Mouse (Mus musculus) mouse trophoblast stem cell (cell line): ENCODE results near the gene Rnf186.
"Not testable (repeated sequence)": the region's sequence is repeated elsewhere in the genome, so short reads cannot be mapped to it uniquely, and the experiment has no call there.

ENCODE experiments used
- in situ Hi-C, 2 experiments: fragments of 300-500 bp; cut with MseI, MboI; formaldehyde crosslinking; loops; 2 replicates in 1 of 2; 3 replicates in 1 of 2; pipeline ENCODE4 v1.15.1; 2025

Gene Rnf186

GRCm38 (mm10) chr4:138972139-138972826 is 5.4 kb downstream of the Rnf186 start:
- in situ Hi-C loops: no loop called here

DNA sequence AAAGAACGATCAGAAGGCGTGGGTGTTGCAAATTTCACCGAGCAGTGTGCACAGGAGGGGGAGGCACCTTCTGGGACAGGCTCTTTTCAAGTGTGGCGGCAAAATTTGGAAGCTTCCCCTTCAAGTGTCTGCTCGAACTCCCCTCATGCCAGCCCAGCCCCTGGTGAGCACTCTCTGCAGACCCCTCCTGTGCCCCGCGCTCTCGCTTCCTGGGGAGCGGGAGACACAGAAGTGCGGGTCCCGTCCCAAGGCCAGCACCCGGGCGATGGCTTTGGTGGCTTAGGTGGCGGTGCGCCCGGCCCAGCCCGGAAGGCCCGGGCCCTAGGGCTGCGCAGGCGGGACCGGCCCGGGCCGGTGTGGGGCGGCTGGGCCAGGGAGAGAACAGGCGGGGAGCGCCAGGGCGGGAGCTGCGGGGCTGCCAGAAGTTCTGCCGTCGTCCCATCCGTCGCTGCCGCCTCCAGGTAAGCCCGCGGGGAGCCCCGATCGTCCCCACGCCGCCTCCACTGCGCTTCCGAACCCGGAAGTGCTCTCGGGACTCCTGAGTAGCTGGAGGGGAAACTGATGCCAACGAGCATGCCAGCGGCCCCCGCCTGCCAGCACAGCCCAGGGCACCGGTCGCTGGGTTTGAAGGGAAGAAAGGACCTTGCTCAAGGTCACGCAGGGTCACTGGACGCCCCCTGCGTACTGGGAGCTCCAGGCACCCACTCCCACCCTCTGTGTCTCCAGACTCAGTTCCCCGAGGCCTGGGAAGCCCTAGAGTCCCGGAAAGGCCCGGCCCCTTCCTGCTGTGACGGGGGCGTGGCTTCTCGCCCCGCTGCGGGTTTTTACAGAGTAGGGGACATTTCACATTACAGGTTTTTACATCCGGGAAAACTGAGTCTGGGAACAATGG is 6.2 kb downstream of the Rnf186 start, which contains the start of gene Tmco4:
TSS of gene Tmco4 (plus strand) at position 62 of the 892 bp plus-strand sequence.
- in situ Hi-C loops: no loop called here

DNA sequence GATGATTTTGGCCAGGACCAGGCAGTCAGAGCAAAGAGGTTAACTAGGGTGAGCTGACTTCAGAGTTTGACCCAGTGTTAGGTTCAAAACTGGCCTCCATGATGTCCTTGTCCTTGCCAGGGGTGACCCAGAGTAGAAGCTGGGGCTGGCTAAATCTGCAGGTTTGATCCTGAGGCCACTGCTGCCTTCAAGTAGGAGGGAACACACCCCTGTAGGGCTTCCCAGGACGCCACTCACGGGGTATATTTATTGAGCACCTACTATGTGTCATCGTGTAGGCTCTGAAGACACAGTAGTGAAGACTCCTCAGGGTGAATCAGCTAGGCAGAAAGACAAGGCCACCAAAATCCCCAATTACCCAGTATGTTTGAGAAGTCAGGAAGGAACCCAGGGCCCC is 6.8 kb downstream of the Rnf186 start:
- in situ Hi-C loops: no loop called here

DNA sequence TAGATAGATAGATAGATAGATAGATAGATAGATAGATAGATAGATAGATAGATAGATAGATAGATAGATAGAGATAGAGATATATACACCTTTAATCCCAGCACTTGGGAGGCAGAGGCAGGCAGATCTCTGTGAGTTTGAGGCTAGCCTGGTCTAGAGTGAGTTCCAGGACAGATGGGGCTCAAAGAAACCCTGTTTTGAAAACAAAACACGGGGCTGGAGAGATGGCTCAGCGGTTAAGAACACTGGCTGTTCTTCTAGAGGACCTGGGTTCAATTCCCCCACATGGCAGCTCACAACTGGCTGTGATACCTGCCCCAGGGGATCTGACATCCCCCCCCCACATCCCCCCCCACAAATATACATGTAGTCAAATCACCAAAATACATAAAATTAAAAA is 7.6 kb downstream of the Rnf186 start:
- in situ Hi-C loops: not testable (repeated sequence)

- in situ Hi-C loops: no loop called here
Measured at GRCm38 (mm10) chr4:138975194-138975593, 8.3 kb downstream of the Rnf186 start.

- in situ Hi-C loops: no loop called here
Measured at GRCm38 (mm10) chr4:138976046-138976445, 9.1 kb downstream of the Rnf186 start.

DNA sequence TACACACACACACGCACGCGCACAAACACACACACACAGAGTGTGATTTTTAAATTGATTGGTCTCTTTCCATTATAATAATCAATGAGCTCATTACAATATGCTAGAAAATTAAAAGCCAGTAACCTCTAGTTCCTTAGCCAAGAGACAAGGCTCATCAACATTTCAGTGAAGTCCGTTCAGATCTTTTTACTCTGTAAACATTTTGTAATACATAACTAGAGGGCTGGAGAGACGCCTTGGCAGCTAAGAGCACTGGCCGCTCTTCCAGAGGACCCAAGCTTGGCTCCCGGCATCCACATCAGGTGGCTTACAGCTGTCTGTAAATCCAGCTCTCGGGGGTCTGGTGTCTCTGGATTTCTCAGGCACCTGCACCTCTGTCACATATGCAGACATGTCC is 13.1 kb downstream of the Rnf186 start:
- in situ Hi-C loops: no loop called here

- in situ Hi-C loops: no loop called here
Measured at GRCm38 (mm10) chr4:138980771-138981420, 14.0 kb downstream of the Rnf186 start.

- in situ Hi-C loops: no loop called here
Measured at GRCm38 (mm10) chr4:138983422-138983821, 16.5 kb downstream of the Rnf186 start.

DNA sequence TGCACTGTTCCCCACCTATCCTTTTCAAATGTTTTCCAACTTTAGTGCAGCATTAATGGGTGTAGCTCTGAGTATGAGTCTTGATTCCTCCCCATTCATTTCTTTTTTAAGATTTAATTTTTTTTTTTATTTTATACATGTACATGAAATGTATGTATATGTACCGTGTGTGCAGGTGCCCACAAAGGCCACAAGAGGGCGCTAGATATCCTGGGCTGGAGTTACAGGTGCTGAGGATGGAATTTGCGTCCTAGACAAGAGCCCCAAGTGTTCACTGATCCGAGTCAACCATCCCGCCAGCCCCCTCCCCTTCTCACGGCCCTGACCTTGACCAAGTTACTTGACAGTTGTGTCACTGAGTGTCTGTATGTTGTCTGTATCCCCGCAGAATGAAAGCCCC is 17.8 kb downstream of the Rnf186 start:
- in situ Hi-C loops: no loop called here

DNA sequence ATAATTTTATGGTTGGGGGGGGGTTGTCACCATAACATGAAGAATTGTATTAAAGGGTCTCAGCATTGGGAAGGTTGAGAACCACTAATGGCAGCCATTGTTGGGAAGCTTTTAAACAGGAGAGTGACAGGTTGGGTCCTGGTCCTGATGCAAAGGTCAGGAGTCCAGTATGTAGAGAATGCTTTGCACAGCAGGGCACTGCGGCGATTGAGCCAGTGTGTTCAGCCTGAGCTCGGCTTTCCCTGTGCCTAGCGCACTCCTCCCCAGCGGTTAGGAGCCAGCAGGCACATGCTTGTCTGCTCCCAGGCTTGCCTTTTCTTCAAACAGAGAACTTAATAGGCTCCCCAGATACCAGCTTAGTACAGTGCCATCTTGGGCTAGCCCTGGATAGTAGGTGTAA is 19.4 kb downstream of the Rnf186 start:
- in situ Hi-C loops: no loop called here

DNA sequence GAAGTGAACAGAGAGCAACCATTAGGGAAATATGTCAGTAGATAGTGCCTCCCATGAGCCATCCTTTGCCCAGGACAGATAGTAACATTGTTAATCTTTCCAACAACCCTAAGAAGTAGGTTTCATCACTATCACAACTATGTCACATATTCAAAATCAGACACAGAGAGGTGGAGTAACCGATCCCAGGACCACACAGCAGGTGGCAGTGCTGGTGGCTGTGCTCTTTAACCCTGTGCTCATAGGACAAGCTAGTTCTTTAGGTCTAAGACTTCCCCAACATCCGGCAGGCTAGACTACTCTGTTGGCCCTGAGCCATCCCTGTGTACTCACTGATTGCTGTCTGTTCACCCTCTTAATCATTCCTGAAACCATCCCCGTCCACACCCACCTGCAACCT is 27.5 kb downstream of the Rnf186 start:
- in situ Hi-C loops: no loop called here

GRCm38 (mm10) chr4:138996410-138996809 is 29.5 kb downstream of the Rnf186 start:
- in situ Hi-C loops: no loop called here

DNA sequence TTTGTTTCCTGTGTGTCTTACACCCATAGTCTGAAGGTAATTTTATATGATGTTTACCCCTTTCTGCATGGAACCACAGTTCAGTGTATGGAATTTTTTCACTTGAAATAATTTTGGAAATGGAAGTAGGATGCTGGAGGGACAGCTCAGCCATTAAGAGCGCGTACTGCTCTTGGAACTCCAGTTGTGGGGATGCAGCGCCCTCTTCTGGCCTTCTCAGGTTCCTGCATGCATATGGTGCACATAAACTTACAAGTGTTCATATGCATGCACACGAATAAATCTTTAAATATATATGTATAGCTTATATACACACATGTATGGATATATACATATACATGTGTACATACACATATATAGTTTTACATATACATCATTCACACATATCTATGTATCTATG is 30.2 kb downstream of the Rnf186 start:
- in situ Hi-C loops: no loop called here

DNA sequence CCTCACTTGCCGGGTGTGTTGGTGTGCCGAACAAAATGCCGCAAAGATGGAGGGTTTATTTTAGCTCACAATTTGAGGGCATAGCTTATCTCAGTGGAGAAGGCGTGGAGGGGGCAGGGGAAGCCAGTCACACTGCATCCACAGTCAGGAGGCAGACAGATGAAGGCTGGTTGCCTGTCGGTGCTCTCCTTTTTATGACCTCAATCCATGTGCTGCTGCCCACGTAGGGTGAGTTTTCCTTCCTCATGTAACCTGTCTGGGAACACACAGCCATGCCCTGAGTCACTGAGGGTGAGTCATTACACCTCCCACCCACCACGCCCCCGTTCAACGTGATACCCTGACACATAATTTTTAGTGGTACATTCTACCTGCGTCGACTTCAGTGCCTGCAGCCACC is 31.7 kb downstream of the Rnf186 start:
- in situ Hi-C loops: no loop called here

DNA sequence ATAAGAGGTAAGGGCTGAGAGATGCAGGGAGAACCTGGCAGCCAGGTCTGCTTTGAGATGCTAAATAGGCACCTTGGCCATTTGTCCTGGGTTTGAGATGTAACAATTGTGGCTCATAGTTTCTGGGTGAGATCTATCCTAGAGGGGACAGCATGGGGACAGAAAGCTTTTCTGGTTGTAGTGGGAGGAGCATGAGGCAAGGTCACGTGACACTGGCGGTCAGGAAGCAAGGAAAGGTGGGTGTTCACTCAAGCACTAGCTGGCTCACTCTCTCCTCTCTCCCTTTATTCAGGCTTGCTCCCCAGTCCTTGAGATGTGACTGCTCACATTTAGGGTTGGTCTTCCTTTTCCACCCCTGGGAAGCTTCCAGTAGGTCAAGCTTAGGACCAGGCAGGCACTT is 34.1 kb downstream of the Rnf186 start:
- in situ Hi-C loops: loop anchor here in 1 of 2 experiments (5.0 kb wide), 1 partner anchor 79 kb away; no protein-coding TSS in a partner anchor

DNA sequence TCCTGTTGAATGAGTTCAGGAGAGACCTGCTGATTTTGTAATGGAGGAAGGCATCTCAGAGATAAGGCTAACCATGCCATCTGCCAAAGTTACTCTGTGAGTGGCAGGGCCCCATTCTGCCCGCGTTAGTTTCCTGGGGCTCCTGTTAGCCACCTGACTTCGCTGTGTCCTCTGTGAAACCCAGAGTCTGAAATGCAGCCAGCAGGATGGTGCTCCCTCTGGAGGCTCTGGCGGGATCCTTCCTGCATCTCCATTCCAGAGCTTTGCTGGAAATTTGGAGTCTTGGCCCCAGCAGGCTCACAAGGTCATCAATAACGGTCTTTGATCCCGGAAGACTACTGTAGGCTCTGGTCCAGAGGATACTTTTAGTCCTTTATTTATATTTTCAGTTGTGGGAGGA is 34.5 kb downstream of the Rnf186 start:
- in situ Hi-C loops: loop anchor here in 1 of 2 experiments (5.0 kb wide), 1 partner anchor 79 kb away; no protein-coding TSS in a partner anchor

DNA sequence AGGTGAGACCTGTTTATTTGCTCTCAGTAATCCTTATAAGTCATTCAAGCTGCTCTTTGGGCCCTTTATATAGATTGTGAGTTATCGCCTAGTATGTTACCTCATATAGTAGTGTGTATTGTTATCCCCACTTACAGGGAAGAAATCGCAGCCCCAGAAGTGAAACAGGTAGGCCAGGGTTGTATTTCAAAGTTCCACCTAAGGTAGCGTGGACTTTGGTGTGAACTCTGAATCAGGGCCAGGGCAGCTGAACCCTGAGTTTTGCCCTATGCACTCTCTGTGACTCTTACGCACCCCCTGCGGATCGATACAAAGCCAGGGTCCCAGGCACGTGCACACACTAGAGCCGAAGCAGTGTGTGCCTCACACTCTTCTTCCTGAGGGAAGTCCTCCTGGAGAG is 37.2 kb downstream of the Rnf186 start:
- in situ Hi-C loops: loop anchor here in 1 of 2 experiments (5.0 kb wide), 1 partner anchor 82 kb away; no protein-coding TSS in a partner anchor

- in situ Hi-C loops: no loop called here
Measured at GRCm38 (mm10) chr4:139005214-139005613, 38.3 kb downstream of the Rnf186 start.

- in situ Hi-C loops: no loop called here
Measured at GRCm38 (mm10) chr4:139007353-139007752, 40.4 kb downstream of the Rnf186 start.

DNA sequence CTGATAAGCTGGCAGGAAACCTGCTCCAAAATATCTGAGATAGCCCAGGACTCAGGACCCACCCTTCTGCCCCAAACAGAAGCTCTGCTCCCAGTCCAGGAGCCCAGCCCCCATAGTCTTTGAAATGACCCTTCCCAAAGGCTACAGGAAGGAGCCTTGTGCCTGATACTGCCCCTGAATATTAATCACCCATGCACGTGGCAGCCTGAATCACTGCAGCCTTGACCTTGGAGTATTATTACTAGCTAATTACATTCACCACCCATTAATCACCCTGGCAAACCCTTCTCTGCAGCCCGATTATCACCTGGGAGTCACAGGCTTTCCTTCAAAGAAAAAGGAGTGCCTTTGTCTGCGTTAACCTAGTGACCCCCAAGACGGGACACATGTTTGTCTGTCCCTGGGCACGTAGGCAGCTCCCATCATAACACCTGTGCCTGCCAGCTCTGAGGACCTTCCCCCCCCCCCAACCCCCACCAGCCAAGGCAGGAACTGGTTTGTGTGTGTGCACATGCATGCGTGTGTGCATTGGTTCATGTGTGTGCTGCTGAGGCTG is 41.1 kb downstream of the Rnf186 start:
- in situ Hi-C loops: no loop called here

GRCm38 (mm10) chr4:139011201-139011702 is 44.3 kb downstream of the Rnf186 start:
- in situ Hi-C loops: no loop called here
